Mouse (Mus musculus) lung, embryonic 16.5 days (tissue): ENCODE data around the gene Musk. TPM values are rescaled to one million over a fixed set of nuclear protein-coding genes. Genes with fewer than 3 reads are reported as not detected.
A peak's percentile ranks its signal among the peaks of the same experiment; 100 is the strongest.
"Not testable (repeated sequence)": the region's sequence is repeated elsewhere in the genome, so short reads cannot be mapped to it uniquely, and the experiment has no call there.

Experiments used
- ATAC-seq: fragments of 200-750 bp; cut with Nextera tagmentation; 2 replicates; pipeline ENCODE4 v1.8.0; 2017; ENCODE audit warnings: low read depth, mild to moderate bottlenecking, moderate library complexity
- H3K27ac ChIP-seq: fragments of 300-500 bp; sonication (generic); 2 replicates; pipeline ENCODE4 v1.5.1; 2014; ENCODE audit warnings: mild to moderate bottlenecking, control low read depth, low read length
- H3K27me3 ChIP-seq: fragments of 300-500 bp; sonication (generic); 2 replicates; pipeline ENCODE4 v1.6.1; 2014; ENCODE audit warnings: low read depth, low read length, mixed read lengths; ENCODE audit not compliant: control insufficient read depth, insufficient read depth
- H3K36me3 ChIP-seq: fragments of 300-500 bp; sonication (generic); 2 replicates; pipeline ENCODE4 v1.6.1; 2014; ENCODE audit warnings: low read length; ENCODE audit not compliant: control insufficient read depth, insufficient read depth
- H3K4me1 ChIP-seq: fragments of 300-500 bp; sonication (generic); replicated peaks from 2 replicates; pipeline ENCODE4 v1.6.1; 2014; ENCODE audit warnings: low read length, mixed read lengths; ENCODE audit not compliant: control insufficient read depth, insufficient read depth
- H3K4me2 ChIP-seq: fragments of 300-500 bp; sonication (generic); 2 replicates; pipeline ENCODE4 v1.6.1; 2014; ENCODE audit warnings: low read depth, low read length, control low read depth
- H3K4me3 ChIP-seq: fragments of 300-500 bp; sonication (generic); 2 replicates; pipeline ENCODE4 v1.5.1; 2014; ENCODE audit warnings: mild to moderate bottlenecking, low read length, control low read depth
- H3K9ac ChIP-seq: fragments of 300-500 bp; sonication (generic); 2 replicates; pipeline ENCODE4 v1.6.1; 2014; ENCODE audit warnings: low read length, control low read depth
- H3K9me3 ChIP-seq: fragments of 300-500 bp; sonication (generic); 2 replicates; pipeline ENCODE4 v1.6.1; 2016; ENCODE audit warnings: low read length; ENCODE audit not compliant: control insufficient read depth
- WGBS: fragments of 180-500 bp; shearing (Covaris S2); extraction: QIAGEN DNeasy Blood & Tissue Kit; methylation state at CpG from one replicate; pipeline ENCODE4 v1.1.7; 2014; 5-methylcytosine and 5-hydroxymethylcytosine counted together
- polyA plus RNA-seq: library from polyadenylated mRNA; unstranded; fragments of >200 nt; fragmentation: Nextera tagmentation; extraction: Ambion mirVana; gene quantifications from 2 replicates; pipeline ENCODE4 v1.2.1, GENCODE M21; 2015

Musk gene
- 0.06 and 0.16 TPM in 2 replicates for polyA plus RNA-seq

DNA sequence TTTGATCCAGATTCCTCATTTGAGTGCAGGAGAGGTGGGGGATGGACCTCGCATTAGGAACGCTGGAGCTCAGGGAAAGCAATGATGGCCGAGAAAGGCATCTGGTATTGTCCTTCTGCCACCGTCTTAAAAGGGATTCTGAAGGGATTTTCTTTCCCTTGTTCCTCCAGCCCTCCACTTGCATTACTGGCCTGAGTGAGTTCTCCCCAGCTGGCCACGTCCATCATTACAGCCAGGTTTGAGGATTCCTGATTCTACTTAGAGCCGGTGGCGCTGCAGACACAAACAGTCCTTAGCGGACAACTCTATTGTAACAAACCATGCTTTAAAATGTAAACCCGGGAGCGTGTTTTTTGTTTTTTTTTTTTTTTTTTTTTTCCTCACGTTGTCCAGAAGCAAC is at the start of gene Musk:
Gene Musk (plus strand): TSS at position 274 of the 400 bp plus-strand sequence.
- WGBS, result 75% methylated on average over 11 of the region's 11 CpGs
- Histone ChIP-seq H3K4me1 (no peaks in the 10 kb centered on the region), H3K27me3 (no peaks in the 10 kb centered on the region), H3K9ac (no peak within 1 kb of the TSS), H3K36me3 (no peaks in the 10 kb centered on the region), H3K27ac (no peak within 1 kb of the TSS), H3K9me3 (no peaks in the 10 kb centered on the region), H3K4me3 (no peak within 1 kb of the TSS), H3K4me2 (no peak within 1 kb of the TSS)
- no peak for ATAC-seq

DNA sequence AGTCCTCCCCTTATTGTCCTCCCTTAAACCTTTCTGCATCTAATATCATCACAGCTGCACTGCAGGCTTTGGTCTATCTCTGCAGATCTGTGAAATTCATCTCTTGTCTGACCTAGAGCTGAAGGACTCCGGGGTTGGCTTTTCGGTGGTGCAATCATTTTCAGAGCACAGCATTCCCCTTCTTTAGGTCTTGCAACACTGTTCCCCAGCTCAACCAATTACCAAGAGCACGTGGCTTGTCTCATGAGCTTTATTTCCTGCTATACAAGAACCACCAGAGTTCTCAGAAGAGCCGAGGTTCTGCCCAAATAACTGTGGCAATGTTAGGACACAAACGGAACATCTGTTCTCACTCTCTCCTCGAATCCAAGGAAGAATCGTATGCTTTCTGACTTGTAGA is 45.3 kb upstream of the Musk start:
- Histone ChIP-seq H3K9me3 (no peaks in the 10 kb centered on the region), H3K27me3 (no peaks in the 10 kb centered on the region), H3K4me1 (no peaks in the 10 kb centered on the region; the same call in none of the 2 replicates), H3K27ac (no peak overlapping the region), H3K4me3 (no peak overlapping the region), H3K9ac (no peak overlapping the region), H3K36me3 (no peaks in the 10 kb centered on the region), H3K4me2 (no peak overlapping the region)
- no peak for ATAC-seq
- 69% methylated on average over 7 of the region's 7 CpGs for WGBS

DNA sequence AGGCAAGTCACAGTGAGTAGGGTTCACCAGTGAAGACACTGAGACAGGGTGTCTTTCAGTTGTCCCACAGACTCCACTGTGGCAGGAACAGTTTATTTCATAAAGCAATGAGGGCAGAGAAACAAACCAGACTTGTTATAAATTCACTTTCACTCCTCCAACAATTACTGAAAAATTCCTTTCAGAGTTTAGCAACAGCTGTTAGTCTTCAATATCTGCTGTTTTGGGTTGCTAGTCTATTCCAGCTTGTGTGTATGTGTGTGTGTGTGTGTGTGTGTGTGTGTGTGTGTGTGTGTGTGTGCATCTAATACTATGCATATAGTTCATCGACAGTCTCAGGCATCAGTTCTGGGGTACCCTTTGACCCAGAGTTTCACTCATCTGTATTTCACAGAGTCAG is 40.2 kb upstream of the Musk start:
- ATAC-seq, result peak; percentile 85
- Histone ChIP-seq H3K4me3 (no peak overlapping the region), H3K27me3 (no peaks in the 10 kb centered on the region), H3K27ac (peak overlapping the region; percentile 68), H3K4me2 (no peak overlapping the region), H3K9me3 (no peaks in the 10 kb centered on the region), H3K4me1 (no peaks in the 10 kb centered on the region; the same call in none of the 2 replicates), H3K36me3 (no peaks in the 10 kb centered on the region), H3K9ac (no peak overlapping the region)
- 50% methylated on average over 1 of the region's 1 CpGs for WGBS

DNA sequence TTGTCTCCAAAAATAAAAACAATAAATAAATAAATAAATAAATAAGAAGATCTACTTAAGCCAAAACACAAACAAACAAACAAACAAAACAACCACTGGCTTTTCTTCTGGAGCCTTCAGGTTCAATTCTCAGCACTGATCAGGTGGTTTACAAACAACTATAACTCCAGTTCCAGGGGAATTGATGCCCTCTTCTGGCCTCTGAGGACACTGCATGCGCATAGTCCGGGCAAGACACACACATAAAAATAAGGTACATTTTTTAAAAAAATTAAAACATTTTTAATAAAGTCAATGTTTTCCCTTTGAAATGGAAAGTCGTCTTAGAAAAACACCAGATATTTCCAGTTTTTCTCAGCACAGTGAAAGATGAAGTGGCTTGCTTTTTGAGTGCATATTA is 33.4 kb upstream of the Musk start:
- no peaks in the 10 kb centered on the region for H3K36me3 ChIP-seq
- no peaks in the 10 kb centered on the region for H3K9me3 ChIP-seq
- 88% methylated on average over 3 of the region's 3 CpGs for whole genome bisulfite sequencing
- no peak for ATAC-seq
- no peak overlapping the region for H3K27ac ChIP-seq
- no peaks in the 10 kb centered on the region for H3K27me3 ChIP-seq
- no peak overlapping the region for H3K4me2 ChIP-seq
- no peak overlapping the region for H3K4me3 ChIP-seq
- no peak overlapping the region for H3K9ac ChIP-seq
- H3K4me1 ChIP-seq, result no peaks in the 10 kb centered on the region

DNA sequence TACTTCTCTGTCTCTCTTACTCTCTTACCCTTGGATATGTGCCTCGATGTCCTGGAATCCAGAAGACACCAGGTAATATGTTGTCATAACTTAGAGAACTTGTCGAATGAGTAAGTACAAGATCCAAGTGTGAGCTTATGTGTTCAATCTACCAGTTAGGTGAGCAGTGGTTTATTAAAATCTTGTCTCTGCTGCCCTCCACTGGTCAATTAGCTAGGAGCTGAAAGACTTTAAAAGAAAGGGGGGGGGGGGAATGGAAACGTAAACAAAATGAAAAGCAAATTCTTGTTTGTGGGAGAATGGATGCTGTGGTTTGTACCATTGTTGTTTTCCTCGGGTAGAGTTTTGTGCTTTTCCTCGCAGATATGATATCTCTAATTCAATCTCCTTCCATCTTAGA is 32.4 kb upstream of the Musk start:
- no peak for ATAC-seq
- no peak overlapping the region for H3K4me2 ChIP-seq
- WGBS, result 23% methylated on average over 5 of the region's 5 CpGs

DNA sequence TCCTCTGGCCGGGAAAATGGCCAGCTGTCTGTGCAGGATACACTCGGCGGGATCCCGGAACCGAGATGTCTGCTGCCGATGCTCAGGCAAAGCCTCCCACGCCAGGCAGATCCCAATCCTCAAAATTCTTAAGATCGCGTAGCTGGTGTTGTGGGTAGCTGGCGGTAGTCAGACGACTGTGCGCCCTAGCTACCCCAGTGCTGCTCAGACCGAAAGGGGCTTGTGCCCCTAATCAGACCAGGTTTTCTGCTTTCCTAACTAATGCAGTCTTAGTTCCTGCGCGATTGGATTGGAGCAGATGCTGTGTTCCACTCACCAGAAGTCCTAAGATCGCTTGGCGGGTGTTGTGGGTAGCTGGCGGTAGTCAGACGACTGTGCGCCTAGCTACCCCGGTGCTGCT is 25.0 kb upstream of the Musk start:
- not testable (repeated sequence) for H3K36me3 ChIP-seq, H3K27me3 ChIP-seq, H3K9ac ChIP-seq, H3K4me2 ChIP-seq, H3K4me1 ChIP-seq, ATAC-seq, H3K27ac ChIP-seq, H3K9me3 ChIP-seq, H3K4me3 ChIP-seq
- WGBS, result 92% methylated on average over 21 of the region's 21 CpGs

More for the DNA sequence above, 32.4 kb upstream of the Musk start:
- Histone ChIP-seq H3K27ac (no peak overlapping the region), H3K9me3 (no peaks in the 10 kb centered on the region), H3K4me3 (no peak overlapping the region), H3K4me1 (no peaks in the 10 kb centered on the region), H3K9ac (no peak overlapping the region), H3K36me3 (no peaks in the 10 kb centered on the region), H3K27me3 (no peaks in the 10 kb centered on the region)

DNA sequence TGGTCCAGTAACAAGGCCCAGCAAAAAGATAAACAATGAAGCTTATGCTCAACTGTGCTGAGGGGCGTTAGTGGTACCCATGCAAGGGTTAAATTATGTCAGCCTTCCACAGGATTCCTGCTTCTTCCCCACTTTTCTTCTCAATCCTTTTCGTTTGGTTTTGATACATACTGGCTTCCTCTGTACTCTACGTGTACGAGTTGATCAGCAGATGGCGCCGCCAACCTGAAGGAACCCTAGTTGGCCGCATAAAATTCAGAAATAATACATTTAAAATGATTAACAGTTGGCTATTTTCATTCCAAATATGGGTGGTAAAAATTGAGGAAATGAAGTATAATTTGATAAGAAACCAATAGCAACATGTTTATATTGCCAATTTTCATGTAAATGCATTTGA is 19.5 kb upstream of the Musk start:
- H3K4me1 ChIP-seq, result no peaks in the 10 kb centered on the region
- no peak overlapping the region for H3K4me3 ChIP-seq
- WGBS, result 39% methylated on average over 7 of the region's 7 CpGs
- H3K27me3 ChIP-seq, result no peaks in the 10 kb centered on the region
- no peaks in the 10 kb centered on the region for H3K9me3 ChIP-seq
- ATAC-seq, result no peak
- H3K36me3 ChIP-seq, result no peaks in the 10 kb centered on the region
- H3K4me2 ChIP-seq, result no peak overlapping the region
- H3K27ac ChIP-seq, result no peak overlapping the region
- no peak overlapping the region for H3K9ac ChIP-seq

DNA sequence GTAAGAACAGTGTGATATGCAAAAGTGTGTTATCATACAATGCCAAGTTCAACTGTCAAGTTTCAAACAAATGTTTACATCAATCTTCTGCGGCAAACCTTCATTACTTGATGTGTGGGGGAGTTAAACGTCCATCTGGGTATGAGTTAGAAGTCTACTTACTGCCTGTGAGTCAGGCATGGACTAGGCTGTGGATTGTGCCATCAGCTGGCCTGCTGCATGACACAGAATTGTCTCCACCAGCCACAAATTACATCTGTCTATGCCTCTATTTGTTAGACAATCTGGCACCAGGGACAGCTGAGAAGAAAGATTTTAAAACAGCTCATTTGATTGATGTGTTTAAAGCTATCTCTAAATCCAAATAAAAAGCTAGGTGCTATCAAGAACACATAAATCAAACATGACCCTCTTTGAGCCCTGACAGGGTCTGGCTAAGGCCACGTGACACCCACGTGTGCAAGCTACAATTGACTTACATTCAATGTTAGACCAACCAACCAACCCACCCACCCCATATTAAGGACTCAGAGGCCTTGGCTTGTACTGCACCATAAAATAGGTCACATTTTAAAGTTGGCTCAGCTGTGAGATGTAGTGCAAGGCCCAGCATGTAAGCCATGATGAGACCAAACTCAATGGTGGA is 16.7 kb upstream of the Musk start:
- H3K27me3 ChIP-seq, result no peaks in the 10 kb centered on the region
- WGBS, result 46% methylated on average over 4 of the region's 4 CpGs
- H3K4me1 ChIP-seq, result peaks cover 9% of the 10 kb centered on the region; the same call in 1 of the 2 replicates
- H3K9me3 ChIP-seq, result no peaks in the 10 kb centered on the region
- no peak overlapping the region for H3K4me2 ChIP-seq
- no peak overlapping the region for H3K27ac ChIP-seq
- H3K9ac ChIP-seq, result no peak overlapping the region
- ATAC-seq, result no peak
- H3K4me3 ChIP-seq, result no peak overlapping the region
- H3K36me3 ChIP-seq, result no peaks in the 10 kb centered on the region

DNA sequence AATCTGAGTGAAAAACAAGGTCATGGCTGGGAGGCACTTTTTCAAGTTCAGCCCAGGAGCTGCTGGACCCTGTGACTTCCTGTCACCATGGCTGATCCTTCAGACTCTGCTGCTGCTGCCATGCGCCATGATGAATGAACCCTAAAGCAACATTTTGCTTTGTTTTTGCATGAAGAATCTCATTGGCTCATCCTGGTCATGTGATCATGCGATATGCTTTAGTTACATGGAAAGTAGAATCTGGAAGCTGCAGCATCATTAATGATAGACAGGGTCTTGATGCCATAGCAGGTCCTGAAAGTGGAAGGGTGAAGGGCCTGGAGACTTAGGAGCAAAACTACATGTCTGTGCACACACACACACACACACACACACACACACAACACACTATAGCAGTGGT is 15.8 kb upstream of the Musk start:
- Histone ChIP-seq H3K4me1 (peaks cover 9% of the 10 kb centered on the region; the same call in 1 of the 2 replicates), H3K4me2 (no peak overlapping the region), H3K27me3 (no peaks in the 10 kb centered on the region), H3K9me3 (no peaks in the 10 kb centered on the region), H3K4me3 (no peak overlapping the region), H3K27ac (no peak overlapping the region), H3K9ac (no peak overlapping the region), H3K36me3 (no peaks in the 10 kb centered on the region)
- WGBS, result 91% methylated on average over 2 of the region's 2 CpGs
- ATAC-seq, result no peak

DNA sequence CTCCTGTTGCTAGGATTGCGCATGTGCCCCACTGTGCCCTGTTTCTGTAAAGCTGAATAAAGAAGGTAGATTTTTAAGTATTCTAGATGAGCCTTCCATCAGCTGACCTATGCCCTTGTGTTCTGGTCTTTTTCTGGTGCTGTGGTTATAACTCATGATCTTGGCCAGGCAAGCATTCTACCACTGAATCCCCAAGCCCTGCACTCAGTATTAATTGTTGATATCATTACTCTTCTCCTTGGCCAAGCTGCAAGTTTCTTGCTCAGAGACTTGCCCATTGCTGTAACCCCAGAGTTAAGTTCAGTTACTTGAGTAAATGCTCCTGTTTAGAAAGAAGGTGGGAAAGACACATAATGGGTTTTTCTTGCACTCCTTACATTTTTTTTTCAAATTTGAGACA is 14.8 kb upstream of the Musk start:
- ATAC-seq, result no peak
- no peak overlapping the region for H3K27ac ChIP-seq
- H3K4me1 ChIP-seq, result peaks cover 9% of the 10 kb centered on the region; the same call in 1 of the 2 replicates
- no peaks in the 10 kb centered on the region for H3K9me3 ChIP-seq
- no peak overlapping the region for H3K4me3 ChIP-seq
- H3K9ac ChIP-seq, result no peak overlapping the region
- no peak overlapping the region for H3K4me2 ChIP-seq
- 97% methylated on average over 1 of the region's 1 CpGs for WGBS
- no peaks in the 10 kb centered on the region for H3K27me3 ChIP-seq
- no peaks in the 10 kb centered on the region for H3K36me3 ChIP-seq
